Mouse (Mus musculus) liver, adult 2 months (tissue): ENCODE results near the gene Tmem205.

ENCODE experiments used
- CTCF ChIP-seq: fragments of 200-500 bp; IDR thresholded peaks from 2 replicates; pipeline ENCODE4 v1.5.1; 2011; ENCODE audit warnings: low read depth, low read length, control low read depth
- POLR2A ChIP-seq: fragments of 200-500 bp; IDR thresholded peaks from 2 replicates; pipeline ENCODE4 v1.6.1; 2011; ENCODE audit warnings: low read length, control low read depth; ENCODE audit not compliant: insufficient read depth; ENCODE audit errors: extremely low read depth

GRCm38 (mm10) chr9:21958372-21958771, 31.0 kb upstream of the Tmem205 start:
- TF ChIP-seq CTCF: no peak
- TF ChIP-seq POLR2A: no peak
